Mouse (Mus musculus) CH12F3 (cell line): ENCODE measurements around the gene Ralgps2.

Experiments
- in situ Hi-C: fragments of 300-500 bp; cut with MboI; formaldehyde crosslinking; loops from 2 replicates; pipeline ENCODE4 v1.14.3; 2020; ENCODE audit warnings: low sequenced_read_pairs

Gene Ralgps2

DNA sequence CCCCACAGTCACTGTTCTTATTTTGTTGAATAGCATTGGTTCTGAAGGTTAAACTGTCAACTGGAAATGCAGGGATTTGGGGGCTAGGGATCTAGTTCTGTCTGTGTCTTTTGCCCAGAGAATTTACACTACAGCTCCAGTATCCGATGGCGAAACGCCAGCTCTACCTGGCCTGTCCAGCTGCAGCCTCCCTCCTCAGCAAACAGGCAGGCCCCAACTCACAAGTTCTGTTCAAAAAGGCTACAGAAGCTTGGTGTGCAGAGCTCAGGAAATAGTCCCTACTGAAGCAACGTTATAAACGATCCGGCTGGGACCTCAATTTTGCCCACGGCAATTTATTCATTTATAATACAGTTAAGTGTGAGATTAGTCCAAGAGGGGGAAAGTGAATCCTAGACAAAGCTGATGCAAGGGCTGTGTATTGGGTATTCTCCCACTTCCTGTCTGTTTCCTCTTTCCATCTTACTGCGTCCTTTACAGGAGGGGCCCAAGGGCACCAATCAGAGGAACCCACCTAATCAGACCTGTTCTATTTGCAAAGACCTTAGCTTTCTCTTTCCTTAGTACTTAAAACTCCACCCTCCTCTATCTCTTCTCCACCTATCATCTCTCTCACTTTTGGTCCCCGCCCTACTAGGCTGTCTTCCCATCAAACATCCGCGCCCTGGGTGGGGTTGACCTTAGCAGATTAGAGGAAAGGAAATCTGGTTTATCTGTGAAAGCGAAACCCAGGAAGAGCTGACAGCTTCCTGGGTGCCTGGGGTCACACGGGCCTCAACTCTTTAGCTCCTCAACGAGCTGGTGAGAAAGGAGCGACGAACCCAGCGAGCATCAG is 16.7 kb upstream of the Ralgps2 start:
- in situ Hi-C loops: no loop called here

DNA sequence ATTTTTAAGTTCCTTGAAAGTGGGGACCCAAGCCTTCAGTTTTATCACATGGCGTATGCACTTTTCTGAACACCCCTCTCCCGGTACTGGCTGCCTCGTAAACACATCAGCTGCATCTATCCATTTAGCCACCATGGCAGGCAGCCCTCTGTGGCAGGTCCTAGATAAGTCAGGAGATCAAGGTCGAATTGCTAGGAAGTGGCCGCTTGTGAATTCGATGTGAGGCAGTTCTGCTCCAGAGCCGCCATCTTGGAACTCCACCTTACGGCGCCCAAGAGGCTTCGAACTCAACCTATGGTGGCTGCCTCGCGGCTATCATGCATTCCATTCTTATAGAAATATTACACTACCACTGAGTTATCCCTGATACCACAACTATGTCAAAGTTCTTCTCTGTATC is 14.8 kb upstream of the Ralgps2 start:
- in situ Hi-C loops: no loop called here

DNA sequence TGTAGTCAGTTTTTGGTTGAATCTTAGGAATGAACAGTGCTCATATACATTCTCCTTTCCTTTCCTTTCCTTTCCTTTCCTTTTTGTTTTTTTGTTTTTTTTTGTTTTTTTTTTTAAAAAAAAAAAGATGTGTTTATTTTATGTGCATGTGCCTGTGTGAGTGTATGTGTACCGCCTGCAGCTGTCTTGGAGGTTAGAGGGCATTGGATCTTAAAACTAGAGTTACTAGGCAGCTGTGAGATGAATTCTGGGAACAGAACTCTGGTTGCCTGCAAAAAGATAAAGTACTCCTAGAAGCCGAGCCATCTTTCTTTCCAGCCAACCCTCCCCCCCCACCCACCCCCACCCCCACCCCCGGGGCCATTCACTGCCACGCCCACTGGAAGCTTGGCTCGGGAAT is 10.9 kb upstream of the Ralgps2 start:
- in situ Hi-C loops: no loop called here

DNA sequence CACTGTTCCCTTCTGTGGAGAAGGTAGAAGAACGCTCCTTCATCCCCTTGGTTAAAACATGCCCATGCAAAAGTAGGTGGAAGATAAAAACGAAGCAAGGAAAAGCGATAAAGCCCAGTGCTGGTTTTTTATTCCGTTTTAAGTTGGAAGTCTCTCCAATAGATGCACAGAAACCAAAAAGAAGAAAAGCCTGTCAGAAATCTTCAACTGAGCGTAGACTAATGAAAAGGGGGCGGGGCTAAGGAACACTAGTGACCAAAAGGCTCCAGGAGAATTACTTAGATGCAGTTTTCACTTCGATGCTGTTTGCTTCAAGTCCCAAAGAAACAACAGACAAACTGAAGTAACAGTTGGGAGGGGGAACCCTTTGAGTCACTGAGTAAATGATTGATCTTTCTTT is 1.2 kb upstream of the Ralgps2 start:
- in situ Hi-C loops: loop anchor here (25.0 kb wide), 1 partner anchor 122 kb away; no protein-coding TSS in a partner anchor

DNA sequence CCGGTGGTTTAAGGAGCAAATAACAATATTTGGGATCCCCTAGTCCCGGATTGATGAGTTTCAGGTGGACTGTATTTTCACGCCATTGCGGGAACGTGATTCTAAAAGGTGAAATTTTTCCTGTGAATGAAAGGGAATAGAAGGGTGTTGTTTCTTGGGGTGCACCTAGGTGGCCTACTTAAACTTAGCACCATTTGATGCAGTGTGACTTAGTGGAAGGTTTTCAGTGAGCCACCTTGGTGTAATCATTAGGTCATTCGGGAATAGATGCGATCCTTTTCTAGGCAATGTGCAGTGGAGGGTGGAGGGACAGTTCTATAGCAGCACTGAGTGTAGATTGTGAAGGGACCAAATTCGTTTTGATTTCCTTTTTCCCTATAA is 706 bp upstream of the Ralgps2 start:
- in situ Hi-C loops: loop anchor here (25.0 kb wide), 1 partner anchor 122 kb away; no protein-coding TSS in a partner anchor

DNA sequence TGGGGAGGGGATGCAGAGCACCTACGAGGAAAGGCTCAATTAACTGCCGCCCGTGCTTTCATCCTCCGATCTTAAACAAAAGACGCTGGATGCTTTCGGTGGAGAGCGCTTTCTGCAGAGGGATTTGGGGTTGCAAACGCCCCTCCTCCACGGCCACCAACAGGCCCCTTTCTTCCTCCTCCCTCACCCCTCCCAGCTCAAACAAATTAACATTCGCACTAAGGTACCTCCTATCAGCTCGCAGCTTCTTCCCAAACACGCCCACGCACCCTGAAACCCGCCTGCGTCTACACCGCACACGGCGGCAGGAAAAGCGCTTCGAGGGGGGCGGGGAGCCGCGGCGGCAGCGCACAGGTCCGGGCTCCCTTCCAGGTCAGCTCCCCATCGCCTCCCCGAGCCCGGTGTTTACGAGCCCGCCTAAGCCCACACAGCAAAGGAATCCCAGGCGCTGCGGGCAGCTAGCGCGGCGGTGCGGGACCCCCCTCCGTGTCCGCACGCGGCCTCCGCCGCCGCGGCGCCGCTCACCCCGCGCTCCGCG is 652 bp downstream of the Ralgps2 start:
- in situ Hi-C loops: loop anchor here (25.0 kb wide), 1 partner anchor 124 kb away; no protein-coding TSS in a partner anchor

DNA sequence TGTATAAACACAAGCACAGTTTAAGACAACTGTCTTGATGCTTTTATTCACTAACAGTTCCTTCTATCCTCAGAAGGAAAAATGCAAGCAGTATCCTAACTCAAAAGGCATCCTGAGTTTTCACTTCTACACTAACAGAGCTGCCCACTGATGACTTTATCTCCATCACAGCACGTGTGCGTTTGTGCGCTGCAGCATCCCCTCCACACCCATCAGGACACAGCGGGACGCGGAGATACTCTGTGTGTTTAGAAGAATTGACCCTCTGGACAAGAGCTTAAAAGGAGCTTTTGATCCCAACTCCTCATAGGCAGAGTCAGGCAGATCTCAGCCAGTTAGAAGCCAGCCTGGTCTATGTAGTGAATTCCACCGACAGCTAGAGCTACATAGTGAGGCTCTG is 2.0 kb downstream of the Ralgps2 start:
- in situ Hi-C loops: loop anchor here (25.0 kb wide), 1 partner anchor 125 kb away; no protein-coding TSS in a partner anchor

DNA sequence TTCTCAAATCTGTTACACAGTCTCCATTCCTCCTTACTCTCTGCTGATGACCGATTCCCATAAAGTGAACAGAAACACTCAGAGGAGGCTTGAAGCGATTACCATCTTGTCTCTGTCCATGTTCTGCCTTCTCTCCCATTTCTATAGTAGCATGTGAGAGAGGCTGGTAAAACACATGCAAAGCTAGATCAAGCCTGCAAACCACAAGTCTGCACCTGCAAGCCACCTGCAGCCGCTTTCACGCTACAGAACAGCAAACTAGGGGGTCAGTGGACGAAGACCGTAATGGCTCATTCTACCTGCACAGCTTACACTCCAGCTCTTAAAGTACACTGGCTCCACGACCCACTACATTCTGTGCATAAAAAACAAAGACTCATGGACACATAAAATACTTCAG is 5.7 kb downstream of the Ralgps2 start:
- in situ Hi-C loops: loop anchor here (25.0 kb wide), 1 partner anchor 129 kb away; no protein-coding TSS in a partner anchor

DNA sequence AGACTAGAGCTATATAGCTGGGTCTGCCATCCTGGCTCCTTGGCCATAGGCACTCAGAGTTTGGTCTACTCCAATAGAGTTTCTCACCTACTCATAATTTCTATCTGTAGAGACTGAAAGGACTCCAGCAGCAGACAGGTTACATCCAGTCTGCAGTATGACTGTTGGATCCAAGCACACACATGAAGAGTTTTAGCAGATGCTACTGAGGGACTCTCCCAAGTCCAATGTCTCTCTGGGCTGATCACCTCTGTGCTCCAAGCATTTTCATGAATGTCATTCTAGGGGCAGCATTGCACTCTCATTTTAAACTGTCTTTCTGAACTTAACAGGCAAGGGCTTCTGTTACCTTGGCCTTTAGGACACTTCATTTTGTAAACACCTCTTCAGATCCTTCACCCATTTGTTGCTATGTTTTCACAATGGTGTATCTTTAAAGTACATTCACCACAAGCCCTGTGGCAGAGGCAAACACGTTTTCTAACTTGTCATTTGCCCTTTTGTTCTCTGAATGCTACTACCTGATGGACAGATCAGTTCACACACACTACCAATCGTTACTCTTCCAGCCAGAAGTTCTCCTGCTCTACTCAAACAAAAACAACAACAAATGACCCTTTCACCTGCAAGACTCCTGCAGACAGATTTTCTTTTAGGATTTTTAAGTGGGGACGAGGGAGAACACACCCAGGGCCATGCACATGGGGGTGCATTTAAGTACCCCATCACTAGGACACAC is 7.2 kb downstream of the Ralgps2 start:
- in situ Hi-C loops: loop anchor here (25.0 kb wide), 1 partner anchor 130 kb away; no protein-coding TSS in a partner anchor

DNA sequence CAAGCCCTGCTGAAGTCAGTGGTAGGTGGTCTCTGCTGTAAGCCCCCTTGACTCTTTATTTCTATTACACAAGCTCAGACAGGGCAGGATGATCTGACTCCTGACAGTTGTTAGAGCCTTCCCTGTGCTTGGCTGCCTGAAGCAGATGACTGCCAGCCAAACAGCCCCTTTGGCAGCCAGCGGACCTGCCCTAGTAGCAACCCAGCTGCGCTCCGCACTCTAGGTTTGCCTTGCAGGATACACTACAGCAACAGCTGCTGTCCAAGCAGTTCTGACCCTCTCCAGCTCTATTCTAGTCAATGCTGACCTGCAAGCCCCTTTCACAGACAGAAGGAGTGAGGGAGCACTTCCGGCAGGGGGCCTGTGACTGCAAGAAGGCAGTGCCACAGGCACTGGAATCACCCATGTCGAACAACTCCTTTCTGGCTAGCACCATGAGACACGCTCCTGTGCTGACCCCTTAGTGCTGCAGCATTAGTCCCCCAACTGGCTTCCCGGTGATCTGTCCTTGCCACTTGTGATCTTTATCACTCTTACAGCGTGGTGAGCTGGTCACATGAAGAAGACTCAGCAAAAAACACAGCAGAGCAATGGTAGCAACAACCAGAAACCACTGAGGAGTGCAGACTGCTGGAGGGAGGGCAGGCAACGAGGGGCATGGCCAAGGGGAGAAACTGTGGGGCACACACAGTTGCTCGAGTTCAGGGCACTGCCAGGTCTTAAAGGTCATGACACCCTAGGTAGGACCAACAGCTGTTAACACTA is 8.1 kb downstream of the Ralgps2 start:
- in situ Hi-C loops: loop anchor here (25.0 kb wide), 1 partner anchor 131 kb away; no protein-coding TSS in a partner anchor

DNA sequence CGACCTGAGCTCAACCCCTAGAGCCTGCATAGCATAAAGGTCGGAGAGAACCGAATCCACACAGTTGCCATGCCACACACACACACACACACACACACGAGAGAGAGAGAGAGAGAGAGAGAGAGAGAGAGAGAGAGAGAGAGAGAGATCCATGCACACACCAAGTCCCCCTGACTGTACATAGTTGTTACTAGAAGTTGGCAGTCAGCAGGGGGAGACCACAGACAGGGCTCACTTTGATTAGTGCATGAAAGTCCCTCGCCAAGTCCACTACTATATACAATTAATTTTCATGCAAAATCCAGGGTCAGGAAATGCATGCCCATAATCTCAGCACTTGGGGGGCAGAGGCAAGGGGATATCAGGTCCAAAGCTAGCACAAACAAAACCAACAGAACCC is 9.2 kb downstream of the Ralgps2 start:
- in situ Hi-C loops: loop anchor here (25.0 kb wide), 1 partner anchor 132 kb away; no protein-coding TSS in a partner anchor

DNA sequence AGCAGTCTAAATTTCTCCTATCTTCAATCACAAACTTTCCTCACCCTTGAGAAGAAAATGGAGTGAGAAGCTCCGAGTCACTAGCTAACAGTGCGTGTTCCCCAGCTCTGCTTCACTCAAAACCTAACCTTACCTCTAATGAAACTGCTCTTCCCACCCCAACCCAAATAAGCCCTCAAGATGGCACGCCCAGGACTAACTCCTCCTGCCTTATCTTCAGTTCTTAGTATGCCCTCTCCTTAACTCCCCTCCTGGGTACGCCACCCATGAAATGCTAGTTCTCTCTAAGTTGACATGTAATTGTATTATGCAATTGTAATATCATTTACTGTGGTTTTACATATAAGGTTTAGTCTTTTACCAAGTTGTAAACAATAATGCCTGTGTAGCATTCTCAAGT is 11.2 kb downstream of the Ralgps2 start:
- in situ Hi-C loops: loop anchor here (25.0 kb wide), 1 partner anchor 134 kb away; no protein-coding TSS in a partner anchor

DNA sequence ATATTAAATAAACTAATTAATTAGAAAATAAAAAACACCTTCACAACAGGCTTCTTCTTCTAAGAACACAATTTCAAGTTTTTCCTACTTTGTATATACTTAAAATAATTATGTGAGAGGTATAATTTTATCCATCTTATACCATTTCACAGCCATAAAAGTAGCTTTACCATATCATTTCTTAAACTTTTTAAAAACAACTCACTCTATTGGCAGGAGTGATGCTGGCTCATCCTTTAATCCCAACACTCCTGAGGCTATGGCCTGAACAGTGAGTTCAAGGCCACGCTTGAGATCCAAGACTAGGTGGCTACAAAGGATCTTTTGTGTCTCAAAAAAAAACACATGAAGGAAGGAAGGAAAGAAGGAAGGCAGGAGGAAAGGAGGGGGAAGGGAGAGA is 15.9 kb downstream of the Ralgps2 start:
- in situ Hi-C loops: no loop called here

DNA sequence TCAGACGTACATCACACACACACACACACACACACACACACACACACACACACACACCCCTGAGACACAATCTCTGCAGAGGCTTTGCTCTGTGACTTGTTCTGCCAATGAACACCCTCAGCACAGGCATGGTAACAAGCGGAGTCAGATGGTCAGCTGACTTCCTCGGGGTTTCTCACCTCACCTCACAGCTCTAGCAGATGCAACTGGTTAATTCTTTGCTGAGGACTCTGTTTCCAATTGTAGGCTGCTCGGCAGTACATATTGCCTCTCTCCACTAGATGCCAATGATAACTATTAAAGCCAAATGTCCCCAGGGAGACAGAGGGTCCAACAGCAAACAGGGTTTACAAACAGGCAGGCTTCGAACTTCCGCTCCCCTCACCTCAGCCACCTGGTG is 16.5 kb downstream of the Ralgps2 start:
- in situ Hi-C loops: no loop called here

DNA sequence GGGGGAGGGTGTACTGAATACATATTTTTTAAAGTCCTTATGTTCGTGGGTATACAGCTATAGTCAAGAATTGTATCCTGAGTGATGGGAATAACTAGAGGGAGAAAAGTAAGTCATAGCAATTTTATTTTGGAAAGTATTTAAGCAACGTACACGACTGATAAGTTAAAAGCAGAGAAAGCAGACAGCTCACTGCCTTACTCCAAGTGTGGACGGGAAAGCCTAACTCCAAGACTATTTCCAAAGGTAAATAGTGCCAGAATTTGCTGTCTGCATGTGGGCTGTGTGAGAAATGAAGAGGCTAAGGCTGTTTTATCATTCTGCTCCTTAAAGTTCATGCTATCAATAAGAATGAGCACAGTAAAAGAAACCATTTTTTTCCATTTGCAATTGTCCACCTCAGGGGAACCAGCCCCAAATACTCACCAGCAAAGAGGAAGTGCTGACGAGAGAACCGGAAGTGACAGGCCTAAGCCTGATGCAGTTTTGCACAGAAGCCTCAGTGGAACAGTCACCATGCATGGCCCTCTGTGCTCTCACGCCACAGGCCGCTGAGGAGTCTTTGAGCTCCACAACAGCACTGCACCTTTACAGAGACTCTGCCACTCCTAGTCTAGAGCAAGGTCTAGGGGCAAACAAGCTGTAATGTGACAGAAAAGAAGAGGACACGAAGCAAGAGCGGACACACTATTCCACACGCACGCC is 18.0 kb downstream of the Ralgps2 start:
- in situ Hi-C loops: no loop called here

DNA sequence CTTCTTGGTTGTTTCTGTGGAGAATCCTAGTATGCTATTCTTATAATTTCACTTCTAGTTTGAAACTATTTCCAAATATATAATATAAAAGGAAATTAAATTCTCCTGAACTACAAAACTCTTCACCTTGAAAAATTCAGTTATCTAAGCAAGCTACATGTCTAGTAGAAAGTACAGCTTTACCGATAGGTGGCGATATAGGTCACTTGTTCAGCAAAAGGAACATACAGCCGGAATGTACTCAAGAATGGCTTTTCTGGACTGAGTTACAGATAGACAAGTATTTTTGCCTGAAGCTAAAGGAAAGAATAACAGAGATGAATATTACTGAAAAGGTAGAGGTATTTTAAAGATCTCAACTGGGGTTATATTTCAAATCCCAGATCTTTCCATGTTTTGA is 22.0 kb downstream of the Ralgps2 start:
- in situ Hi-C loops: no loop called here

DNA sequence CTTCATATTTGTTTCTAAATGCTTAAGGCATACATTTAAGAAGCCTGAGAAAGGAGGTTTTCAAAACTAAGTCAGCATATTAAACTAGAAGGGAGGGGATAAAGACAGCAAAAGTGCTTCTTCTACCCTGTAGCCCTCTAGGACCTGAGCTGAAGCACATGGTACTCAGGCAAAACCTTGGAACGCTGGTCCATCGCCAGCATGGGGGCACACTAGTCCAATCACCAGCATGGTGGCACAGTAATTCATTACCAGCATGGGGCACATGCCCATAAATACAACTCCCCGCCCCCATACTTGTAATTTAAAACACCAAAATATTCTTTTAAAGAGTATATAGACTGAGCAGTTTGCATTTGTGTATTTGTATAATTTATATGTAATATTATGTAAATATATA is 23.1 kb downstream of the Ralgps2 start:
- in situ Hi-C loops: no loop called here

DNA sequence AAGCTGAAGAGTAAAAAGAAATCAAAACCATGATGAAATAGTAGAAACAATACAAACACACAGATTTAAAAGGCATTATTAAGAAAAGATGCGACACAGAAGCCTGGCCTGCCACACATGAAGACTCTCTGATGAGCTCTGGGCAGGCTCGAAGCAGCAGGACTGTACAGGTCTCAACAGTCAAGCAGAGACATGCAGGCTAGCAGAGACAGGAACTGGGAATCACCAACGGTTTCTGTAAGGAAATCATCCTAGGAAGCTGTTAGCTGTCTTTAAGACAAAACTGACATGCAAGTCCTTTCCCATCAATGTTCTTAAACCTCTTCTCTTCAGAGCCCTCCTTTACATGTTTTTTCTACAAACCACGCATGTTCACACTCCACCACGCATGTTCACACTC is 24.5 kb downstream of the Ralgps2 start:
- in situ Hi-C loops: no loop called here

DNA sequence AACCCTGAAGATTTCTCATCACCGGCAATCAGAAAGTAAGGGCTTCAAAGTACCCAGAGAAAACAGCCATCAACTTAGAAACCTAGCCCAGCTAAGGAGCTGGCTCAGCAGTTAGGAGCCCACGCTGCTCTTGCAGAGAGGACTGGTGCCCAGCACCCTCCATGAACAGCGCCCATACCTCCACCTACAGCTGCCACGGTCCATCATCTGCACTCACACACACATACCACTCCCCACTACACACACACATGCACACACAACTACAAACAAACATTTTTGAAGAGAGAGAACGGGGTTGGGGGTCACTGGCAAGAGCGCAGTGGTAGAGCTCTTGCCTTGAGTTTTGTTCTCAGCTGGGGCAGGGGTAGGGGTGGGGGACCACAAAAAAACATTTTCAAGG is 26.2 kb downstream of the Ralgps2 start:
- in situ Hi-C loops: no loop called here

DNA sequence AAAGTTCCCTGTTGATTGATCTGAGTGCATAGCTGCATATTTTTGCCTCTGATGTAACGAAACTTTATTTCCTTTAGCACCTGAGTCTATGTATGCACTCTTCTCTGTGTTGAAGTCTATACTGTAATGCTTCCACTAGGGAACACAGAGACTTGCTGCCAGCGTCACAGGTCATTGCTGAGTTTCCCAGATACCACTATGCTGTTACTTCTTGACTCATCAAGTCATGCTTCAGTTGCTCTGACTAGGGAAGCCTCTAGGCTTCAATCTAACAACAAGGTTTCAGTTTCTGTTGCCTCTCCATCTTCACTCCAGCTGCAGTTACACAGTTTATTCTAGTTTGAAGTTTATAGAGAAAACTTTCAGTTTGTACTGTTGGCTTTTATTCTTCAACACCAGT is 28.5 kb downstream of the Ralgps2 start:
- in situ Hi-C loops: no loop called here
